Mouse (Mus musculus) kidney, embryonic 15.5 days (tissue): ENCODE results near the gene Pfn1. TPM values are rescaled to one million over a fixed set of nuclear protein-coding genes. Genes with fewer than 3 reads are reported as not detected.

Source experiments
- ATAC-seq: fragments of 200-750 bp; cut with Nextera tagmentation; replicated peaks from 2 replicates; pipeline ENCODE4 v1.8.0; 2017; ENCODE audit warnings: moderate TSS enrichment; ENCODE audit not compliant: low FRiP score
- H3K27ac ChIP-seq: fragments of 300-500 bp; sonication (generic); 2 replicates; pipeline ENCODE4 v1.5.1; 2015; ENCODE audit warnings: mild to moderate bottlenecking, inconsistent platforms
- H3K27me3 ChIP-seq: fragments of 300-500 bp; sonication (generic); 2 replicates; pipeline ENCODE4 v1.6.1; 2015; ENCODE audit warnings: inconsistent platforms
- H3K36me3 ChIP-seq: fragments of 300-500 bp; sonication (generic); 2 replicates; pipeline ENCODE4 v1.6.1; 2015; ENCODE audit warnings: inconsistent platforms
- H3K4me1 ChIP-seq: fragments of 300-500 bp; sonication (generic); 2 replicates; pipeline ENCODE4 v1.6.1; 2015; ENCODE audit warnings: inconsistent platforms
- H3K4me2 ChIP-seq: fragments of 300-500 bp; sonication (generic); 2 replicates; pipeline ENCODE4 v1.6.1; 2015; ENCODE audit warnings: moderate library complexity, mild to moderate bottlenecking, inconsistent platforms
- H3K4me3 ChIP-seq: fragments of 300-500 bp; sonication (generic); replicated peaks from 2 replicates; pipeline ENCODE4 v1.5.1; 2015; ENCODE audit warnings: mild to moderate bottlenecking, inconsistent platforms
- H3K9ac ChIP-seq: fragments of 300-500 bp; sonication (generic); 2 replicates; pipeline ENCODE4 v1.6.1; 2015; ENCODE audit warnings: mild to moderate bottlenecking, inconsistent platforms
- H3K9me3 ChIP-seq: fragments of 300-500 bp; sonication (generic); replicated peaks from 2 replicates; pipeline ENCODE4 v1.6.1; 2016; ENCODE audit warnings: inconsistent platforms
- WGBS: fragments of 180-500 bp; shearing (Covaris S2); methylation state at CpG from one replicate; pipeline ENCODE4 v1.1.7; 2015; ENCODE audit warnings: mixed read lengths; 5-methylcytosine and 5-hydroxymethylcytosine counted together
- polyA plus RNA-seq: library from polyadenylated mRNA; unstranded; fragments of >200 nt; fragmentation: Nextera tagmentation; extraction: Ambion mirVana; gene quantifications from 2 replicates; pipeline ENCODE4 v1.2.1, GENCODE M21; 2015

Gene Pfn1
- 1,914 and 2,031 TPM in 2 replicates for polyA plus RNA-seq

- no peaks in the 10 kb centered on the region for H3K27me3 ChIP-seq
- peaks cover 41% of the 10 kb centered on the region for H3K36me3 ChIP-seq
- WGBS: under 1% methylated on average over 61 of the region's 61 CpGs
- H3K9ac ChIP-seq: peak within 1 kb of the TSS; percentile 99
- no peaks in the 10 kb centered on the region for H3K9me3 ChIP-seq
- peak within 1 kb of the TSS; percentile 99 for H3K27ac ChIP-seq
- peak; percentile 36 for ATAC-seq
- H3K4me1 ChIP-seq: peaks cover 72% of the 10 kb centered on the region
- peak within 1 kb of the TSS; percentile 100 for H3K4me3 ChIP-seq
- peak within 1 kb of the TSS; percentile 95 for H3K4me2 ChIP-seq
These were observed at the start of gene Pfn1 for GRCm38 (mm10) chr11:70654198-70654922. TSS of gene Pfn1 (minus strand) at chr11:70654644.

- Histone ChIP-seq H3K9me3 (no peaks in the 10 kb centered on the region), H3K36me3 (peaks cover 49% of the 10 kb centered on the region), H3K27me3 (no peaks in the 10 kb centered on the region), H3K9ac (0 out of 2 replicates have a peak overlapping the region, but pooled peaks have one; percentile 33), H3K4me3 (no peak overlapping the region), H3K4me2 (no peak overlapping the region; the same call in 1 of the 2 replicates), H3K27ac (no peak overlapping the region), H3K4me1 (peaks cover 26% of the 10 kb centered on the region)
- ATAC-seq: no peak
- 66% methylated on average over 6 of the region's 6 CpGs for WGBS
These were observed 48.3 kb upstream of the Pfn1 start for GRCm38 (mm10) chr11:70702781-70703180.

- Histone ChIP-seq H3K9ac (peak overlapping the region; percentile 97; the same call in 1 of the 2 replicates), H3K36me3 (peaks cover 42% of the 10 kb centered on the region), H3K4me3 (peak overlapping the region; percentile 96), H3K27me3 (no peaks in the 10 kb centered on the region), H3K9me3 (no peaks in the 10 kb centered on the region), H3K27ac (no peak overlapping the region), H3K4me2 (peak overlapping the region; percentile 77), H3K4me1 (peaks cover 26% of the 10 kb centered on the region)
- ATAC-seq: no peak
- 81% methylated on average over 6 of the region's 6 CpGs for WGBS
These were observed 47.7 kb upstream of the Pfn1 start for GRCm38 (mm10) chr11:70701984-70702733.

- H3K27ac ChIP-seq: peak overlapping the region; percentile 98; the same call in 1 of the 2 replicates
These were observed 46.9 kb upstream of the Pfn1 start for GRCm38 (mm10) chr11:70701221-70701955.

GRCm38 (mm10) chr11:70700613-70701012 lies 46.2 kb upstream of the Pfn1 start:
- Histone ChIP-seq H3K27ac (peak overlapping the region; percentile 98), H3K4me2 (peak overlapping the region; percentile 77), H3K27me3 (no peaks in the 10 kb centered on the region), H3K4me1 (peaks cover 26% of the 10 kb centered on the region), H3K4me3 (peak overlapping the region; percentile 96), H3K9ac (peak overlapping the region; percentile 97), H3K36me3 (peaks cover 27% of the 10 kb centered on the region), H3K9me3 (no peaks in the 10 kb centered on the region)
- peak; percentile 66 for ATAC-seq
- under 1% methylated on average over 34 of the region's 34 CpGs for WGBS

More at GRCm38 (mm10) chr11:70701221-70701955, 46.9 kb upstream of the Pfn1 start:
- H3K4me1 ChIP-seq: peaks cover 26% of the 10 kb centered on the region
- H3K36me3 ChIP-seq: peaks cover 35% of the 10 kb centered on the region
- peak overlapping the region; percentile 96 for H3K4me3 ChIP-seq
- WGBS: 4% methylated on average over 10 of the region's 10 CpGs
- peak overlapping the region; percentile 77 for H3K4me2 ChIP-seq
- H3K9ac ChIP-seq: peak overlapping the region; percentile 97
- no peak for ATAC-seq
- H3K27me3 ChIP-seq: no peaks in the 10 kb centered on the region
- no peaks in the 10 kb centered on the region for H3K9me3 ChIP-seq

- WGBS: under 1% methylated on average over 62 of the region's 69 CpGs
- peak within 1 kb of the TSS; percentile 96 for H3K4me3 ChIP-seq
- peak within 1 kb of the TSS; percentile 98 for H3K27ac ChIP-seq
- peaks cover 20% of the 10 kb centered on the region for H3K36me3 ChIP-seq
- H3K9me3 ChIP-seq: no peaks in the 10 kb centered on the region
- peaks cover 26% of the 10 kb centered on the region for H3K4me1 ChIP-seq
- peak within 1 kb of the TSS; percentile 77 for H3K4me2 ChIP-seq
- ATAC-seq: peak; percentile 93
- H3K27me3 ChIP-seq: no peaks in the 10 kb centered on the region
- H3K9ac ChIP-seq: peak within 1 kb of the TSS; percentile 97
These were observed 45.5 kb upstream of the Pfn1 start, which contains the start of the genes Inca1 and Kif1c for GRCm38 (mm10) chr11:70699722-70700556. TSS of gene Inca1 (minus strand) at chr11:70700155. TSS of gene Kif1c (plus strand) at chr11:70700548.

GRCm38 (mm10) chr11:70699051-70699450 lies 44.6 kb upstream of the Pfn1 start:
- H3K4me3 ChIP-seq: 0 out of 2 replicates have a peak overlapping the region, but pooled peaks have one; percentile 96
- ATAC-seq: no peak
- H3K4me2 ChIP-seq: peak overlapping the region; percentile 77; the same call in 1 of the 2 replicates
- no peak overlapping the region for H3K27ac ChIP-seq
- peaks cover 11% of the 10 kb centered on the region for H3K36me3 ChIP-seq
- no peak overlapping the region for H3K9ac ChIP-seq
- peaks cover 26% of the 10 kb centered on the region for H3K4me1 ChIP-seq
- 83% methylated on average over 2 of the region's 2 CpGs for WGBS
- no peaks in the 10 kb centered on the region for H3K27me3 ChIP-seq
- H3K9me3 ChIP-seq: no peaks in the 10 kb centered on the region

GRCm38 (mm10) chr11:70697376-70697775 lies 42.9 kb upstream of the Pfn1 start:
- Histone ChIP-seq H3K36me3 (no peaks in the 10 kb centered on the region), H3K9ac (no peak overlapping the region), H3K4me1 (peaks cover 22% of the 10 kb centered on the region), H3K9me3 (no peaks in the 10 kb centered on the region), H3K4me2 (no peak overlapping the region), H3K27me3 (no peaks in the 10 kb centered on the region), H3K4me3 (no peak overlapping the region), H3K27ac (no peak overlapping the region)
- no peak for ATAC-seq
- WGBS: 70% methylated on average over 3 of the region's 3 CpGs

- peaks cover 5% of the 10 kb centered on the region for H3K4me1 ChIP-seq
- no peak overlapping the region for H3K4me2 ChIP-seq
- H3K4me3 ChIP-seq: no peak overlapping the region
- H3K36me3 ChIP-seq: no peaks in the 10 kb centered on the region
- no peak overlapping the region for H3K9ac ChIP-seq
- no peak for ATAC-seq
- 70% methylated on average over 3 of the region's 3 CpGs for WGBS
- no peak overlapping the region for H3K27ac ChIP-seq
- H3K27me3 ChIP-seq: no peaks in the 10 kb centered on the region
- no peaks in the 10 kb centered on the region for H3K9me3 ChIP-seq
These were observed 39.1 kb upstream of the Pfn1 start for GRCm38 (mm10) chr11:70693504-70693903.

- WGBS: 66% methylated on average over 4 of the region's 4 CpGs
- H3K4me2 ChIP-seq: no peak overlapping the region
- no peaks in the 10 kb centered on the region for H3K9me3 ChIP-seq
- peaks cover 14% of the 10 kb centered on the region for H3K36me3 ChIP-seq
- ATAC-seq: no peak
- H3K4me1 ChIP-seq: peaks cover 22% of the 10 kb centered on the region
- H3K27me3 ChIP-seq: no peaks in the 10 kb centered on the region
- H3K27ac ChIP-seq: no peak overlapping the region
- no peak overlapping the region for H3K9ac ChIP-seq
- H3K4me3 ChIP-seq: no peak overlapping the region
These were observed 35.1 kb upstream of the Pfn1 start for GRCm38 (mm10) chr11:70689578-70689977.

- 9% methylated on average over 8 of the region's 8 CpGs for WGBS
- Histone ChIP-seq H3K27me3 (no peaks in the 10 kb centered on the region), H3K4me1 (peaks cover 22% of the 10 kb centered on the region), H3K4me3 (peak overlapping the region; percentile 81), H3K9me3 (no peaks in the 10 kb centered on the region), H3K4me2 (peak overlapping the region; percentile 89), H3K36me3 (peaks cover 25% of the 10 kb centered on the region), H3K9ac (peak overlapping the region; percentile 72), H3K27ac (peak overlapping the region; percentile 92)
- ATAC-seq: no peak
These were observed 33.9 kb upstream of the Pfn1 start for GRCm38 (mm10) chr11:70688372-70688771.
